Mouse (Mus musculus): Measurements from ENCODE around the gene Cbr4.

Gene Cbr4

GRCm38 (mm10) chr8:61488631-61489030 lies 1.1 kb downstream of the Cbr4 start:
- no peak for DNase-seq (ENCODE audit: low spot score)

GRCm38 (mm10) chr8:61497110-61497509 lies 9.6 kb downstream of the Cbr4 start:
- DNase-seq (ENCODE audit: low spot score): no peak

GRCm38 (mm10) chr8:61499035-61499434 lies 11.5 kb downstream of the Cbr4 start:
- DNase-seq (ENCODE audit: low spot score): peak; percentile 77

GRCm38 (mm10) chr8:61500914-61501313 lies 13.4 kb downstream of the Cbr4 start:
- DNase-seq (ENCODE audit: low spot score): no peak

GRCm38 (mm10) chr8:61502277-61502676 lies 14.7 kb downstream of the Cbr4 start:
- DNase-seq (ENCODE audit: low spot score): no peak

GRCm38 (mm10) chr8:61515110-61515930 lies 27.8 kb downstream of the Cbr4 start:
- DNase-seq (ENCODE audit: low spot score): peak; percentile 58

- peak; percentile 94 for DNase-seq (ENCODE audit: low spot score)
These were observed 28.6 kb downstream of the Cbr4 start for GRCm38 (mm10) chr8:61515931-61516744.

- no peak for DNase-seq (ENCODE audit: low spot score)
These were observed 29.4 kb downstream of the Cbr4 start for GRCm38 (mm10) chr8:61516745-61517501.

- DNase-seq (ENCODE audit: low spot score): no peak
These were observed 30.1 kb downstream of the Cbr4 start for GRCm38 (mm10) chr8:61517502-61518185.

GRCm38 (mm10) chr8:61522132-61522531 lies 34.6 kb downstream of the Cbr4 start:
- DNase-seq (ENCODE audit: low spot score): peak; percentile 67

GRCm38 (mm10) chr8:61527037-61527436 lies 39.5 kb downstream of the Cbr4 start:
- no peak for DNase-seq (ENCODE audit: low spot score)

- DNase-seq (ENCODE audit: low spot score): no peak
These were observed 40.7 kb downstream of the Cbr4 start for GRCm38 (mm10) chr8:61528197-61528596.

GRCm38 (mm10) chr8:61528642-61529041 lies 41.1 kb downstream of the Cbr4 start:
- DNase-seq (ENCODE audit: low spot score): no peak

- no peak for DNase-seq (ENCODE audit: low spot score)
These were observed 44.6 kb downstream of the Cbr4 start for GRCm38 (mm10) chr8:61531944-61532795.

- DNase-seq (ENCODE audit: low spot score): no peak
These were observed 45.3 kb downstream of the Cbr4 start for GRCm38 (mm10) chr8:61532831-61533230.

GRCm38 (mm10) chr8:61533356-61533926 lies 45.9 kb downstream of the Cbr4 start:
- peak; percentile 79 for DNase-seq (ENCODE audit: low spot score)

- DNase-seq (ENCODE audit: low spot score): peak; percentile 92
These were observed 47.9 kb downstream of the Cbr4 start for GRCm38 (mm10) chr8:61535472-61535871.

GRCm38 (mm10) chr8:61537471-61537870 lies 49.9 kb downstream of the Cbr4 start:
- no peak for DNase-seq (ENCODE audit: low spot score)

GRCm38 (mm10) chr8:61539828-61540500 lies 52.4 kb downstream of the Cbr4 start:
- DNase-seq (ENCODE audit: low spot score): peak; percentile 92

GRCm38 (mm10) chr8:61549585-61549984 lies 62.1 kb downstream of the Cbr4 start:
- DNase-seq (ENCODE audit: low spot score): no peak

Data from MN1 (cell line).